Mouse (Mus musculus) midbrain, postnatal 0 days (tissue): ENCODE data around the gene Olfr1395. TPM values are rescaled to one million over a fixed set of nuclear protein-coding genes. Genes with fewer than 3 reads are reported as not detected.

ENCODE experiments used
- ATAC-seq: fragments of 200-750 bp; cut with Nextera tagmentation; 2 replicates; pipeline ENCODE4 v1.8.0; 2017; ENCODE audit warnings: moderate number of reproducible peaks, mild to moderate bottlenecking, moderate TSS enrichment, moderate library complexity; ENCODE audit not compliant: low FRiP score
- DNase-seq: peaks from one replicate; pipeline ENCODE4 v3.0.0-alpha.2; 2015; ENCODE audit warnings: low spot score
- H3K27ac ChIP-seq: fragments of 300-500 bp; sonication (generic); 2 replicates; pipeline ENCODE4 v1.5.1; 2014; ENCODE audit warnings: low read depth, mild to moderate bottlenecking, low read length, mixed read lengths
- H3K27me3 ChIP-seq: fragments of 300-500 bp; sonication (generic); 2 replicates; pipeline ENCODE4 v1.6.1; 2014; ENCODE audit warnings: low read length, control low read depth, mixed read lengths; ENCODE audit not compliant: insufficient read depth
- H3K36me3 ChIP-seq: fragments of 300-500 bp; sonication (generic); 2 replicates; pipeline ENCODE4 v1.6.1; 2014; ENCODE audit warnings: low read length, control low read depth, mixed read lengths; ENCODE audit not compliant: insufficient read depth
- H3K4me1 ChIP-seq: fragments of 300-500 bp; sonication (generic); 2 replicates; pipeline ENCODE4 v1.6.1; 2014; ENCODE audit warnings: mild to moderate bottlenecking, control low read depth, antibody characterized with exemption, low read length, mixed read lengths; ENCODE audit not compliant: insufficient read depth
- H3K4me2 ChIP-seq: fragments of 300-500 bp; sonication (generic); 2 replicates; pipeline ENCODE4 v1.6.1; 2014; ENCODE audit warnings: low read depth, mild to moderate bottlenecking, low read length, mixed read lengths; ENCODE audit not compliant: poor library complexity, severe bottlenecking
- H3K4me3 ChIP-seq: fragments of 300-500 bp; sonication (generic); 2 replicates; pipeline ENCODE4 v1.5.1; 2014; ENCODE audit warnings: low read depth, mild to moderate bottlenecking, low read length, moderate library complexity
- H3K9ac ChIP-seq: fragments of 300-500 bp; sonication (generic); replicated peaks from 2 replicates; pipeline ENCODE4 v1.6.1; 2014; ENCODE audit warnings: mild to moderate bottlenecking, low read length, moderate library complexity, mixed read lengths; ENCODE audit not compliant: poor library complexity, severe bottlenecking
- H3K9me3 ChIP-seq: fragments of 300-500 bp; sonication (generic); 2 replicates; pipeline ENCODE4 v1.6.1; 2016; ENCODE audit warnings: low read length, control low read depth
- CTCF ChIP-seq: IDR thresholded peaks from 2 replicates; pipeline ENCODE4 v1.5.1; 2016; ENCODE audit warnings: antibody characterized with exemption, mild to moderate bottlenecking
- WGBS: fragments of 180-500 bp; shearing (Covaris S2); extraction: QIAGEN DNeasy Blood & Tissue Kit; methylation state at CpG from one replicate; pipeline ENCODE4 v1.1.7; 2014; 5-methylcytosine and 5-hydroxymethylcytosine counted together
- polyA plus RNA-seq: library from polyadenylated mRNA; unstranded; fragments of >200 nt; fragmentation: Nextera tagmentation; extraction: Ambion mirVana; gene quantifications from 2 replicates; pipeline ENCODE4 v1.2.1, GENCODE M21; 2015
- total RNA-seq: library from RNA; depleted of rRNA; stranded (reverse); fragments of >200 nt; gene quantifications from 2 replicates; pipeline ENCODE4 v1.2.3, GENCODE M21; 2014; rRNA removed

Gene Olfr1395
- total and polyA plus RNA-seq, 2 experiments from 2014 or later, result not detected

- DNase-seq (no peak), ATAC-seq (no peak)
- Histone ChIP-seq H3K27me3 (no peaks in the 10 kb centered on the region), H3K4me3 (no peak overlapping the region), H3K27ac (no peak overlapping the region), H3K4me1 (no peaks in the 10 kb centered on the region), H3K4me2 (no peak overlapping the region), H3K9ac (no peak overlapping the region), H3K9me3 (no peaks in the 10 kb centered on the region), H3K36me3 (no peaks in the 10 kb centered on the region)
- no peak for TF ChIP-seq CTCF
- 83% methylated on average over 7 of the region's 7 CpGs for WGBS
These were observed 53.8 kb downstream of the Olfr1395 start for GRCm38 (mm10) chr11:49195819-49196322.

Other genes starting within 250 kb of the Olfr1395 start
- 0.60 and 1.5 TPM in 2 replicates for gene Gm5431, start 240.1 kb upstream of the Olfr1395 start, total RNA-seq
- 0.12 and 0.27 TPM in 2 replicates for gene Gm5431, start 240.1 kb upstream of the Olfr1395 start, polyA plus RNA-seq
- 0.76 and 1.1 TPM in 2 replicates for gene Psme2b, start 196.1 kb upstream of the Olfr1395 start, total RNA-seq
- 1.8 and 2.1 TPM in 2 replicates for gene Psme2b, start 196.1 kb upstream of the Olfr1395 start, polyA plus RNA-seq
- gene Olfr56, start 163.4 kb upstream of the Olfr1395 start, total RNA-seq, result 0.33 TPM in 1 of 2 replicates, not detected in the other
- gene Olfr56, start 163.4 kb upstream of the Olfr1395 start, polyA plus RNA-seq, result not detected in 2 replicates
- 0.88 and 1.5 TPM in 2 replicates for gene 9930111J21Rik1, start 162.9 kb upstream of the Olfr1395 start, total RNA-seq
- 0.13 and 0.25 TPM in 2 replicates for gene 9930111J21Rik1, start 162.9 kb upstream of the Olfr1395 start, polyA plus RNA-seq
- gene Gm12185, start 150.0 kb upstream of the Olfr1395 start, total RNA-seq, result 0.24 TPM in 1 of 2 replicates, not detected in the other
- gene Gm12185, start 150.0 kb upstream of the Olfr1395 start, polyA plus RNA-seq, result not detected in 2 replicates
- gene Tgtp1, start 148.1 kb upstream of the Olfr1395 start, total RNA-seq, result not detected in 2 replicates
- 0.15 TPM in 1 of 2 replicates, not detected in the other for gene Tgtp1, start 148.1 kb upstream of the Olfr1395 start, polyA plus RNA-seq
- 0.55 and 1.7 TPM in 2 replicates for gene 9930111J21Rik2, start 91.0 kb upstream of the Olfr1395 start, total RNA-seq
- gene 9930111J21Rik2, start 91.0 kb upstream of the Olfr1395 start, polyA plus RNA-seq, result 0.18 and 0.20 TPM in 2 replicates
- not detected in 2 replicates for gene Tgtp2, start 78.1 kb upstream of the Olfr1395 start, total RNA-seq
- 0.15 and 0.19 TPM in 2 replicates for gene Tgtp2, start 78.1 kb upstream of the Olfr1395 start, polyA plus RNA-seq
- 1.1 and 3.3 TPM in 2 replicates for gene Ifi47, start 65.7 kb upstream of the Olfr1395 start, total RNA-seq
- gene Ifi47, start 65.7 kb upstream of the Olfr1395 start, polyA plus RNA-seq, result 0.74 and 1.4 TPM in 2 replicates
- not detected in 2 replicates for gene Olfr1396, start 27.4 kb upstream of the Olfr1395 start, total RNA-seq
- gene Olfr1396, start 27.4 kb upstream of the Olfr1395 start, polyA plus RNA-seq, result not detected in 2 replicates
- gene Olfr1394, start 12.1 kb downstream of the Olfr1395 start, total RNA-seq, result not detected in 2 replicates
- gene Olfr1394, start 12.1 kb downstream of the Olfr1395 start, polyA plus RNA-seq, result not detected in 2 replicates
- gene Btnl9, start 44.9 kb downstream of the Olfr1395 start, total RNA-seq, result 0.19 TPM in 1 of 2 replicates, not detected in the other
- gene Btnl9, start 44.9 kb downstream of the Olfr1395 start, polyA plus RNA-seq, result 0.26 and 0.80 TPM in 2 replicates
- 25.6 and 40.2 TPM in 2 replicates for gene Zfp62, start 61.0 kb downstream of the Olfr1395 start, total RNA-seq
- 26.0 and 26.6 TPM in 2 replicates for gene Zfp62, start 61.0 kb downstream of the Olfr1395 start, polyA plus RNA-seq
- 88.1 and 102 TPM in 2 replicates for gene Mgat1, start 101.9 kb downstream of the Olfr1395 start, total RNA-seq
- 33.9 and 35.4 TPM in 2 replicates for gene Mgat1, start 101.9 kb downstream of the Olfr1395 start, polyA plus RNA-seq
- gene Olfr1393, start 136.0 kb downstream of the Olfr1395 start, total RNA-seq, result 0.19 and 1.4 TPM in 2 replicates
- 0.21 TPM in 1 of 2 replicates, not detected in the other for gene Olfr1393, start 136.0 kb downstream of the Olfr1395 start, polyA plus RNA-seq
- gene Olfr1392, start 143.0 kb downstream of the Olfr1395 start, total RNA-seq, result 0.52 and 0.60 TPM in 2 replicates
- 0.14 TPM in 1 of 2 replicates, not detected in the other for gene Olfr1392, start 143.0 kb downstream of the Olfr1395 start, polyA plus RNA-seq
- gene Olfr10, start 162.5 kb downstream of the Olfr1395 start, total RNA-seq, result 0.09 TPM in 1 of 2 replicates, not detected in the other
- not detected in 2 replicates for gene Olfr10, start 162.5 kb downstream of the Olfr1395 start, polyA plus RNA-seq
- gene Olfr1391, start 180.5 kb downstream of the Olfr1395 start, total RNA-seq, result not detected in 2 replicates
- gene Olfr1391, start 180.5 kb downstream of the Olfr1395 start, polyA plus RNA-seq, result not detected in 2 replicates
- gene Olfr1390, start 192.9 kb downstream of the Olfr1395 start, total RNA-seq, result not detected in 2 replicates
- gene Olfr1390, start 192.9 kb downstream of the Olfr1395 start, polyA plus RNA-seq, result not detected in 2 replicates